Mouse (Mus musculus): ENCODE measurements around the gene Cuedc2.

Gene Cuedc2

GRCm38 (mm10) chr19:46306751-46307289 lies 31.7 kb downstream of the Cuedc2 start:
- DNase-seq (ENCODE audit: low spot score): no peak

GRCm38 (mm10) chr19:46306268-46306610 lies 32.3 kb downstream of the Cuedc2 start:
- no peak for DNase-seq (ENCODE audit: low spot score)

GRCm38 (mm10) chr19:46305432-46306267 lies 32.9 kb downstream of the Cuedc2 start:
- peak; percentile 85 for DNase-seq (ENCODE audit: low spot score)

- DNase-seq (ENCODE audit: low spot score): no peak
Observed at GRCm38 (mm10) chr19:46304908-46305333, 33.6 kb downstream of the Cuedc2 start.

GRCm38 (mm10) chr19:46304216-46304841 lies 34.2 kb downstream of the Cuedc2 start, which contains the start of gene Nfkb2:
TSS of gene Nfkb2 (plus strand) at chr19:46304320.
- peak; percentile 90 for DNase-seq (ENCODE audit: low spot score)

GRCm38 (mm10) chr19:46303251-46304215 lies 35.0 kb downstream of the Cuedc2 start:
- DNase-seq (ENCODE audit: low spot score): no peak

- no peak for DNase-seq (ENCODE audit: low spot score)
Observed at GRCm38 (mm10) chr19:46302551-46302950, 36.0 kb downstream of the Cuedc2 start.

- DNase-seq (ENCODE audit: low spot score): no peak
Observed at GRCm38 (mm10) chr19:46300294-46301045, 38.0 kb downstream of the Cuedc2 start.

- DNase-seq (ENCODE audit: low spot score): no peak
Observed at GRCm38 (mm10) chr19:46296938-46297337, 41.6 kb downstream of the Cuedc2 start.

- DNase-seq (ENCODE audit: low spot score): no peak
Observed at GRCm38 (mm10) chr19:46290535-46291105, 47.9 kb downstream of the Cuedc2 start.

- no peak for DNase-seq (ENCODE audit: low spot score)
Observed at GRCm38 (mm10) chr19:46287566-46287965, 50.9 kb downstream of the Cuedc2 start.

GRCm38 (mm10) chr19:46286926-46287325 lies 51.6 kb downstream of the Cuedc2 start:
- no peak for DNase-seq (ENCODE audit: low spot score)

GRCm38 (mm10) chr19:46286047-46286446 lies 52.5 kb downstream of the Cuedc2 start:
- DNase-seq (ENCODE audit: low spot score): no peak

- no peak for DNase-seq (ENCODE audit: low spot score)
Observed at GRCm38 (mm10) chr19:46285631-46286030, 52.9 kb downstream of the Cuedc2 start.

GRCm38 (mm10) chr19:46284686-46285085 lies 53.8 kb downstream of the Cuedc2 start:
- DNase-seq (ENCODE audit: low spot score): no peak

- no peak for DNase-seq (ENCODE audit: low spot score)
Observed at GRCm38 (mm10) chr19:46282081-46282849, 56.2 kb downstream of the Cuedc2 start.
